Mouse (Mus musculus) MEL (cell line): ENCODE results near the gene Telo2. TPM values are rescaled to one million over a fixed set of nuclear protein-coding genes. Genes with fewer than 3 reads are reported as not detected.

ENCODE experiments used
- DNase-seq: peaks from one replicate; pipeline ENCODE4 v3.0.0; 2011; ENCODE audit warnings: low read depth, low spot score
- H3K27ac ChIP-seq: 2 replicates; pipeline ENCODE4 v1.5.1; 2012; ENCODE audit warnings: low read depth, mild to moderate bottlenecking, control low read depth, low read length, moderate library complexity; ENCODE audit not compliant: control insufficient read depth
- H3K27me3 ChIP-seq, 2 experiments: fragments of 150-350 bp in 1 of 2; sonication (generic) in 1 of 2; 2 replicates each; pipeline ENCODE4 v1.6.1; 2012; ENCODE audit warnings: low read length in 2 of 2, mild to moderate bottlenecking in 2 of 2, improper control_type of control experiment in 1 of 2, moderate library complexity in 1 of 2; ENCODE audit not compliant: insufficient read depth in 2 of 2, control insufficient read depth in 1 of 2
- H3K36me3 ChIP-seq, 2 experiments: 2 replicates each; pipeline ENCODE4 v1.6.1; 2012 to 2014; ENCODE audit warnings: low read length in 2 of 2, improper control_type of control experiment in 1 of 2, inconsistent platforms in 1 of 2, mild to moderate bottlenecking in 1 of 2; ENCODE audit not compliant: insufficient read depth in 2 of 2, control insufficient read depth in 1 of 2
- H3K4me1 ChIP-seq, 2 experiments: fragments of 150-350 bp in 1 of 2; sonication (generic) in 1 of 2; 2 replicates each; pipeline ENCODE4 v1.6.1; 2012; ENCODE audit warnings: low read length in 2 of 2, improper control_type of control experiment in 1 of 2, mild to moderate bottlenecking in 1 of 2; ENCODE audit not compliant: insufficient read depth in 2 of 2, control insufficient read depth in 1 of 2
- H3K4me3 ChIP-seq, 2 experiments: fragments of 150-350 bp in 1 of 2; sonication (generic) in 1 of 2; 2 replicates each; pipeline ENCODE4 v1.5.1; 2012; ENCODE audit warnings: low read depth in 2 of 2, low read length in 2 of 2, mild to moderate bottlenecking in 2 of 2, moderate library complexity in 2 of 2, control low read depth in 1 of 2, improper control_type of control experiment in 1 of 2; ENCODE audit not compliant: control insufficient read depth in 1 of 2, insufficient read depth in 1 of 2
- H3K79me2 ChIP-seq: 2 replicates; pipeline ENCODE4 v1.6.1; 2012; ENCODE audit warnings: mild to moderate bottlenecking, low read length, moderate library complexity; ENCODE audit not compliant: control insufficient read depth, poor library complexity, insufficient read depth
- H3K9ac ChIP-seq: 2 replicates; pipeline ENCODE4 v1.6.1; 2012; ENCODE audit warnings: low read depth, mild to moderate bottlenecking, control low read depth, low read length, moderate library complexity; ENCODE audit not compliant: control insufficient read depth, poor library complexity, severe bottlenecking
- H3K9me3 ChIP-seq: fragments of 150-350 bp; sonication (generic); replicated peaks from 2 replicates; pipeline ENCODE4 v1.6.1; 2012; ENCODE audit warnings: mild to moderate bottlenecking, low read length, improper control_type of control experiment, moderate library complexity; ENCODE audit not compliant: insufficient read depth
- BHLHE40 ChIP-seq: IDR thresholded peaks from 2 replicates; pipeline ENCODE4 v1.6.1; 2012; ENCODE audit warnings: low read depth, mild to moderate bottlenecking, inconsistent platforms, low read length, improper control_type of control experiment, borderline replicate concordance
- CHD1 ChIP-seq: IDR thresholded peaks from 2 replicates; pipeline ENCODE4 v1.6.1; 2012; ENCODE audit warnings: low read depth, mild to moderate bottlenecking, inconsistent platforms, low read length, improper control_type of control experiment
- ELF1 ChIP-seq: IDR thresholded peaks from 2 replicates; pipeline ENCODE4 v1.6.1; 2014; ENCODE audit warnings: low read depth, mild to moderate bottlenecking, inconsistent platforms, low read length, improper control_type of control experiment, moderate library complexity
- GABPA ChIP-seq: IDR thresholded peaks from 2 replicates; pipeline ENCODE4 v1.6.1; 2012; ENCODE audit warnings: low read depth, mild to moderate bottlenecking, inconsistent platforms, low read length, improper control_type of control experiment, moderate library complexity
- KAT2A ChIP-seq: conservative IDR thresholded peaks from 2 replicates; pipeline ENCODE4 v1.6.1; 2012; ENCODE audit warnings: low read depth, low read length, improper control_type of control experiment, inconsistent platforms
- MAFK ChIP-seq: IDR thresholded peaks from 2 replicates; pipeline ENCODE4 v1.6.1; 2011; ENCODE audit warnings: low read depth, mild to moderate bottlenecking, low read length, improper control_type of control experiment, borderline replicate concordance
- MEF2A ChIP-seq: IDR thresholded peaks from 2 replicates; pipeline ENCODE4 v1.6.1; 2014; ENCODE audit warnings: low read depth, mild to moderate bottlenecking, inconsistent platforms, low read length, improper control_type of control experiment; ENCODE audit not compliant: poor library complexity, insufficient replicate concordance, severe bottlenecking; ENCODE audit errors: extremely low read depth
- MXI1 ChIP-seq: IDR thresholded peaks from 2 replicates; pipeline ENCODE4 v1.6.1; 2011; ENCODE audit warnings: mild to moderate bottlenecking, low read depth, low read length, improper control_type of control experiment
- MYB ChIP-seq: IDR thresholded peaks from 2 replicates; pipeline ENCODE4 v1.6.1; 2011; ENCODE audit warnings: mild to moderate bottlenecking, low read depth, low read length, improper control_type of control experiment
- MYC ChIP-seq: IDR thresholded peaks from 2 replicates; pipeline ENCODE4 v1.6.1; 2011; ENCODE audit warnings: low read depth, mild to moderate bottlenecking, low read length, improper control_type of control experiment, moderate library complexity
- NRF1 ChIP-seq: IDR thresholded peaks from 2 replicates; pipeline ENCODE4 v1.6.1; 2014; ENCODE audit warnings: low read depth, mild to moderate bottlenecking, inconsistent platforms, low read length, improper control_type of control experiment, moderate library complexity; ENCODE audit not compliant: poor library complexity, insufficient read depth, severe bottlenecking
- POLR2AphosphoS2 ChIP-seq: IDR thresholded peaks from 2 replicates; pipeline ENCODE4 v1.6.1; 2011; ENCODE audit warnings: low read length, improper control_type of control experiment
- RAD21 ChIP-seq: IDR thresholded peaks from 2 replicates; pipeline ENCODE4 v1.6.1; 2011; ENCODE audit warnings: mild to moderate bottlenecking, low read depth, low read length, improper control_type of control experiment
- TAL1 ChIP-seq: IDR thresholded peaks from 2 replicates; pipeline ENCODE4 v1.6.1; 2012; ENCODE audit warnings: mild to moderate bottlenecking, inconsistent platforms, low read length, moderate library complexity, mixed read lengths
- UBTF ChIP-seq: IDR thresholded peaks from 2 replicates; pipeline ENCODE4 v1.6.1; 2012; ENCODE audit warnings: low read depth, mild to moderate bottlenecking, inconsistent platforms, low read length, improper control_type of control experiment, moderate library complexity, borderline replicate concordance; ENCODE audit not compliant: insufficient read depth
- USF1 ChIP-seq: IDR thresholded peaks from 2 replicates; pipeline ENCODE4 v1.6.1; 2014; ENCODE audit warnings: low read depth, mild to moderate bottlenecking, inconsistent platforms, low read length, improper control_type of control experiment, moderate library complexity
- ZKSCAN1 ChIP-seq: IDR thresholded peaks from 2 replicates; pipeline ENCODE4 v1.6.1; 2012; ENCODE audit warnings: low read depth, mild to moderate bottlenecking, inconsistent platforms, low read length, improper control_type of control experiment, moderate library complexity
- ZMIZ1 ChIP-seq: IDR thresholded peaks from 2 replicates; pipeline ENCODE4 v1.6.1; 2012; ENCODE audit warnings: low read depth, mild to moderate bottlenecking, inconsistent platforms, low read length, improper control_type of control experiment, moderate library complexity
- ZNF384 ChIP-seq: IDR thresholded peaks from 2 replicates; pipeline ENCODE4 v1.6.1; 2012; ENCODE audit warnings: low read depth, mild to moderate bottlenecking, inconsistent platforms, low read length, improper control_type of control experiment
- polyA plus RNA-seq, 2 experiments: library from polyadenylated mRNA; stranded (reverse) in 1 of 2; unstranded in 1 of 2; fragments of >175 nt in 1 of 2; fragments of >200 nt in 1 of 2; gene quantifications; 2 replicates each; pipeline versions ENCODE4 v1.2.1 to v1.2.4; 2012; ENCODE audit warnings: low replicate concordance in 2 of 2, low read depth in 1 of 2; ENCODE audit not compliant: insufficient read length in 2 of 2, insufficient read depth in 1 of 2, missing spikeins in 1 of 2
- total RNA-seq: library from RNA; depleted of rRNA; stranded (reverse); fragments of 300-350 nt; gene quantifications from 2 replicates; pipeline ENCODE4 v1.2.3, GENCODE M21; 2012

Telo2 gene
- total and polyA plus RNA-seq, 3 experiments, result 20.0 to 20.9 TPM; not detected in 1

DNA sequence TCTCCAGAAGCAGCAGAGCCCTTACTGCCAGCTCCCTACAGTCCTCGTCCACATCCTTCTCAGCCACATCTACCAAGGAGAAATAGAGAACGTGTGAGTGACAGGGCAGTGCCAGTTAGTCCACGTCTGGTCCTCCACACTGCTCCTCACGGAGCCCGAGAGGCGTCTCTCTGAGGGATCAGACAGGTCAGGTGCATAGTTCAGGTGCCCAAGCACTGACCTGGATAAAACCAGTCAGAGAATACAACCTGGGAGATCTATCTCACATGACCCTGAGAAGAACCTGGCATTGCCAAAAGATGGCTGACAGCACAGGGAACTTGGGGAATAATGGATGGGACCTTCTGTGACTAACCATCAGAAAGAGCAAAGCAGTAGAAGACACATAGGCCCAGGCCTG, 15.7 kb downstream of the Telo2 start:
- Histone ChIP-seq H3K4me1 (no peaks in the 10 kb centered on the region), H3K36me3 (no peaks in the 10 kb centered on the region; a peak in 1 of 4 replicates), H3K9ac (no peak overlapping the region), H3K4me3 (no peak overlapping the region), H3K79me2 (no peaks in the 10 kb centered on the region), H3K27ac (no peak overlapping the region), H3K9me3 (no peaks in the 10 kb centered on the region), H3K27me3 (no peaks in the 10 kb centered on the region)
- DNase-seq, result no peak
- no peak for TF ChIP-seq NRF1
- TF ChIP-seq ZMIZ1, result no peak
- no peak for TF ChIP-seq TAL1
- TF ChIP-seq MYC, result no peak
- no peak for TF ChIP-seq RAD21
- TF ChIP-seq POLR2AphosphoS2, result no peak
- TF ChIP-seq ELF1, result no peak
- no peak for TF ChIP-seq MXI1
- TF ChIP-seq CHD1, result no peak
- no peak for TF ChIP-seq ZNF384
- no peak for TF ChIP-seq ZKSCAN1
- TF ChIP-seq KAT2A, result no peak

DNA sequence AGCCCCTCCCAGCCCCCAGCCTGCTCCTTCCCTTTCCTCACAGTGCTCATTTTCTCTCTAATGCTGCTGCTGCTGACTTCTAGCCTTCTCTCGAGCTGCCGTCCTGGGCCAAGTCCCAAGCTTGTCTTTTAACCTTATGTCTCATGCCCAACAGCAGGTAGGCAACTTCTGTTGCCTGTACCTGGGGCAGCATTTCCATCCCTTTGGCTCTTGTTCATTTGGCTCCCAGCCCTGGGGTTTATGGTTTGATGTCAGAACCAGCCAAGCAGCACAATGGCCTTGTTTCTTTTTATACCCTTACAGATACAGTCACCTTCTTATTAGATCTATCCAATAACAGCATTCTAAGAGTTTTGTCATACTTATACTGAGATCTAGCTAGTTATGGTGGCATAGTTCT, 19.5 kb downstream of the Telo2 start:
- Histone ChIP-seq H3K4me3 (no peak overlapping the region), H3K4me1 (no peaks in the 10 kb centered on the region), H3K27ac (no peak overlapping the region), H3K79me2 (no peaks in the 10 kb centered on the region), H3K27me3 (no peaks in the 10 kb centered on the region), H3K9me3 (no peaks in the 10 kb centered on the region)
- TF ChIP-seq ZNF384, result no peak
- TF ChIP-seq, all 39 proteins: peak for 0
- Histone ChIP-seq H3K9ac (no peak overlapping the region), H3K36me3 (no peaks in the 10 kb centered on the region)
- DNase-seq, result no peak

DNA sequence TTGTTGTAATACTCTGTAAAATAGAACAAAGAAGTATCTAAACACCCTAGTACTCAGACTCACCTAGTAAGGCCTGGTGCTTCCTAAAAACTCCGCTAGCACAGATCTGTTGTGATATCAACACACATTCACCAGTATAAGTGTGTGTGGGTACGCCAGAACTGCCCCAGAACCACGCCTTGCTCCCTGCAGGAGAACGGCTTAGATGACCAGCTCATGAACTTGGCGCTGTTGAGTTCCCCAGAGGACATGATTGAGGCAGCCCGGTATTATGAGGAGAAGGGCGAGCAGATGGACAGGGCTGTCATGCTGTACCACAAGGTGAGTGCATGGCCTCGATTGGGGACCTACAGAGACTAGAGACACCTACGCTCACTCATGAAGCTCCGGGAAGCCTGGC, 25.3 kb downstream of the Telo2 start:
- no peaks in the 10 kb centered on the region for H3K27me3 ChIP-seq
- H3K4me3 ChIP-seq, result no peak overlapping the region
- H3K9ac ChIP-seq, result no peak overlapping the region
- no peak for DNase-seq
- no peaks in the 10 kb centered on the region; a peak in 1 of 4 replicates for H3K4me1 ChIP-seq
- TF ChIP-seq USF1, result no peak
- TF ChIP-seq MEF2A, result no peak
- no peak for TF ChIP-seq BHLHE40
- TF ChIP-seq MYB, result no peak
- TF ChIP-seq MAFK, result no peak
- no peak for TF ChIP-seq TAL1
- TF ChIP-seq CHD1, result no peak
- no peak for TF ChIP-seq GABPA
- no peak for TF ChIP-seq KAT2A
- TF ChIP-seq UBTF, result no peak
- H3K79me2 ChIP-seq, result no peaks in the 10 kb centered on the region
- H3K9me3 ChIP-seq, result no peaks in the 10 kb centered on the region
- H3K27ac ChIP-seq, result no peak overlapping the region
- no peaks in the 10 kb centered on the region for H3K36me3 ChIP-seq
